11 mouse cellular contexts compared by ENCODE assay signal in genomic region chr6:6463807-6464470, GRCm38 (mm10).
DNase-seq lines count a peak whose midpoint lies in the region; ATAC-seq and TF ChIP-seq lines count a peak whose summit lies in the region.
"Had no signal": no experiment of that assay in that cellular context is flagged by ENCODE, and none has a peak within 500 bp of the region (broad histone marks: within the 10 kb centered on the region; RNA-seq: fewer than 3 reads in every experiment).

No protein-coding gene starts in this region.

- intact Hi-C loops in heart, postnatal 25 days (cut with DNase I) = no loop called here

- H3K4me1 ChIP-seq in kidney, embryonic 14.5 days (ENCODE audit: control insufficient read depth, insufficient read depth, low read length) = no peaks in the 10 kb centered on the region
- H3K4me1 ChIP-seq in forebrain, embryonic 14.5 days (ENCODE audit: control insufficient read depth, insufficient read depth, low read length) = peaks cover 23% of the 10 kb centered on the region
- no peaks in the 10 kb centered on the region for H3K4me1 ChIP-seq in kidney, postnatal 0 days (replicated peaks; ENCODE audit: insufficient read depth, low read length)
- H3K4me1 ChIP-seq in neural tube, embryonic 14.5 days (ENCODE audit: control insufficient read depth, insufficient read depth, low read length) = peaks cover 11% of the 10 kb centered on the region

- H3K9me3 ChIP-seq in kidney, embryonic 14.5 days (ENCODE audit: control insufficient read depth, low read length) = no peaks in the 10 kb centered on the region
- H3K9me3 ChIP-seq in forebrain, embryonic 14.5 days (replicated peaks; ENCODE audit: control insufficient read depth, low read length) = no peaks in the 10 kb centered on the region
- H3K9me3 ChIP-seq in kidney, postnatal 0 days (replicated peaks; ENCODE audit: low read length) = no peaks in the 10 kb centered on the region
- no peaks in the 10 kb centered on the region for H3K9me3 ChIP-seq in neural tube, embryonic 14.5 days (ENCODE audit: control insufficient read depth, low read length)

- 13% methylated on average over 7 of the region's 7 CpGs for WGBS in kidney, embryonic 14.5 days
- WGBS in forebrain, embryonic 14.5 days = 8% methylated on average over 7 of the region's 7 CpGs
- 15% methylated on average over 7 of the region's 7 CpGs for WGBS in kidney, postnatal 0 days
- 7% methylated on average over 7 of the region's 7 CpGs for WGBS in neural tube, embryonic 14.5 days

- no peak overlapping the region for H3K9ac ChIP-seq in kidney, embryonic 14.5 days (ENCODE audit: low read depth, low read length)
- H3K9ac ChIP-seq in forebrain, embryonic 14.5 days (ENCODE audit: low read length) = no peak overlapping the region
- H3K9ac ChIP-seq in kidney, postnatal 0 days (ENCODE audit: low read depth, low read length) = no peak overlapping the region
- H3K9ac ChIP-seq in neural tube, embryonic 14.5 days (replicated peaks; ENCODE audit: low read depth, low read length) = no peak overlapping the region

- peak; percentile 31; the same call in 1 of the 2 replicates for TF ChIP-seq CTCF in kidney, postnatal 0 days (IDR thresholded peaks at IDR 0.05; ENCODE audit: low read depth)

- peak; percentile 49; the same call in 1 of the 2 replicates for ATAC-seq in kidney, embryonic 14.5 days (ENCODE audit: low FRiP score, low TSS enrichment)
- ATAC-seq in forebrain, embryonic 14.5 days = peak; percentile 74
- ATAC-seq in kidney, postnatal 0 days (replicated peaks; ENCODE audit: low FRiP score, low read depth) = no peak
- ATAC-seq in neural tube, embryonic 14.5 days (ENCODE audit: low read depth) = peak; percentile 82
- ATAC-seq: CD4-positive, CD25-positive, alpha-beta regulatory T cell, adult 4 months had no signal

- no peak for DNase-seq in kidney, postnatal 4 days
- peak; percentile 78 for DNase-seq in forebrain, embryonic 14.5 days (ENCODE audit: low spot score)
- DNase-seq in kidney, postnatal 0 days (ENCODE audit: low spot score) = peak; percentile 44
- DNase-seq in heart, postnatal 25 days (ENCODE audit: low spot score) = no peak
- no peak for DNase-seq in heart, postnatal 4 days
- DNase-seq in cerebellum, postnatal 4 days (ENCODE audit: low spot score in 2 of 2) = no peak
- DNase-seq: cerebellum, adult 2 months; lung, postnatal 4 days had no signal

- H3K36me3 ChIP-seq in kidney, embryonic 14.5 days (ENCODE audit: control insufficient read depth, insufficient read depth, low read length) = no peaks in the 10 kb centered on the region
- H3K36me3 ChIP-seq in forebrain, embryonic 14.5 days (ENCODE audit: control insufficient read depth, insufficient read depth, low read length) = no peaks in the 10 kb centered on the region
- H3K36me3 ChIP-seq in kidney, postnatal 0 days (ENCODE audit: insufficient read depth, low read length) = no peaks in the 10 kb centered on the region
- H3K36me3 ChIP-seq in neural tube, embryonic 14.5 days (ENCODE audit: control insufficient read depth, insufficient read depth, low read length) = no peaks in the 10 kb centered on the region

- no peak overlapping the region for H3K27ac ChIP-seq in kidney, embryonic 14.5 days (ENCODE audit: low read depth, low read length)
- H3K27ac ChIP-seq in forebrain, embryonic 14.5 days (ENCODE audit: low read depth, low read length) = no peak overlapping the region; the same call in 1 of the 2 replicates
- H3K27ac ChIP-seq in kidney, postnatal 0 days = no peak overlapping the region
- no peak overlapping the region for H3K27ac ChIP-seq in neural tube, embryonic 14.5 days (ENCODE audit: low read depth, low read length)

- H3K4me2 ChIP-seq in kidney, embryonic 14.5 days (replicated peaks; ENCODE audit: low read depth, low read length) = no peak overlapping the region
- H3K4me2 ChIP-seq in forebrain, embryonic 14.5 days (ENCODE audit: low read length) = no peak overlapping the region
- no peak overlapping the region for H3K4me2 ChIP-seq in kidney, postnatal 0 days (ENCODE audit: low read length)
- H3K4me2 ChIP-seq in neural tube, embryonic 14.5 days (ENCODE audit: low read depth, low read length) = no peak overlapping the region

- H3K27me3 ChIP-seq in kidney, embryonic 14.5 days (ENCODE audit: control insufficient read depth, insufficient read depth, low read length) = no peaks in the 10 kb centered on the region
- no peaks in the 10 kb centered on the region for H3K27me3 ChIP-seq in forebrain, embryonic 14.5 days (replicated peaks; ENCODE audit: control insufficient read depth, insufficient read depth, low read length)
- no peaks in the 10 kb centered on the region for H3K27me3 ChIP-seq in kidney, postnatal 0 days (ENCODE audit: insufficient read depth, low read length)
- H3K27me3 ChIP-seq in neural tube, embryonic 14.5 days (ENCODE audit: control insufficient read depth, insufficient read depth, low read length) = no peaks in the 10 kb centered on the region

- no peak overlapping the region for H3K4me3 ChIP-seq in kidney, embryonic 14.5 days (ENCODE audit: low read length)
- no peak overlapping the region for H3K4me3 ChIP-seq in forebrain, embryonic 14.5 days (ENCODE audit: low read depth, low read length)
- no peak overlapping the region for H3K4me3 ChIP-seq in kidney, postnatal 0 days (replicated peaks; ENCODE audit: low read depth, low read length)
- no peak overlapping the region for H3K4me3 ChIP-seq in neural tube, embryonic 14.5 days (ENCODE audit: low read depth, low read length)

Comparison
In these comparisons a context has a peak if more than half of its experiments do, and no peak if none do; other contexts are left out.
1. DNase-seq: peak in forebrain, embryonic 14.5 days (single experiment) and kidney, postnatal 0 days (single experiment); none in kidney, postnatal 4 days (0 of 2), heart, postnatal 25 days (single experiment), heart, postnatal 4 days (single experiment) and cerebellum, postnatal 4 days (0 of 2).